Mouse (Mus musculus) MEL (cell line): ENCODE measurements around the gene Commd6. TPM values are rescaled to one million over a fixed set of nuclear protein-coding genes. Genes with fewer than 3 reads are reported as not detected.

ENCODE experiments used
- DNase-seq: peaks from one replicate; pipeline ENCODE4 v3.0.0; 2011; ENCODE audit warnings: low read depth, low spot score
- H3K27ac ChIP-seq: 2 replicates; pipeline ENCODE4 v1.5.1; 2012; ENCODE audit warnings: low read depth, mild to moderate bottlenecking, control low read depth, low read length, moderate library complexity; ENCODE audit not compliant: control insufficient read depth
- H3K27me3 ChIP-seq, 2 experiments: fragments of 150-350 bp in 1 of 2; sonication (generic) in 1 of 2; 2 replicates each; pipeline ENCODE4 v1.6.1; 2012; ENCODE audit warnings: low read length in 2 of 2, mild to moderate bottlenecking in 2 of 2, improper control_type of control experiment in 1 of 2, moderate library complexity in 1 of 2; ENCODE audit not compliant: insufficient read depth in 2 of 2, control insufficient read depth in 1 of 2
- H3K36me3 ChIP-seq, 2 experiments: 2 replicates each; pipeline ENCODE4 v1.6.1; 2012 to 2014; ENCODE audit warnings: low read length in 2 of 2, improper control_type of control experiment in 1 of 2, inconsistent platforms in 1 of 2, mild to moderate bottlenecking in 1 of 2; ENCODE audit not compliant: insufficient read depth in 2 of 2, control insufficient read depth in 1 of 2
- H3K4me1 ChIP-seq, 2 experiments: fragments of 150-350 bp in 1 of 2; sonication (generic) in 1 of 2; 2 replicates each; pipeline ENCODE4 v1.6.1; 2012; ENCODE audit warnings: low read length in 2 of 2, improper control_type of control experiment in 1 of 2, mild to moderate bottlenecking in 1 of 2; ENCODE audit not compliant: insufficient read depth in 2 of 2, control insufficient read depth in 1 of 2
- H3K4me3 ChIP-seq, 2 experiments: fragments of 150-350 bp in 1 of 2; sonication (generic) in 1 of 2; 2 replicates each; pipeline ENCODE4 v1.5.1; 2012; ENCODE audit warnings: low read depth in 2 of 2, low read length in 2 of 2, mild to moderate bottlenecking in 2 of 2, moderate library complexity in 2 of 2, control low read depth in 1 of 2, improper control_type of control experiment in 1 of 2; ENCODE audit not compliant: control insufficient read depth in 1 of 2, insufficient read depth in 1 of 2
- H3K79me2 ChIP-seq: 2 replicates; pipeline ENCODE4 v1.6.1; 2012; ENCODE audit warnings: mild to moderate bottlenecking, low read length, moderate library complexity; ENCODE audit not compliant: control insufficient read depth, poor library complexity, insufficient read depth
- H3K9ac ChIP-seq: 2 replicates; pipeline ENCODE4 v1.6.1; 2012; ENCODE audit warnings: low read depth, mild to moderate bottlenecking, control low read depth, low read length, moderate library complexity; ENCODE audit not compliant: control insufficient read depth, poor library complexity, severe bottlenecking
- H3K9me3 ChIP-seq: fragments of 150-350 bp; sonication (generic); replicated peaks from 2 replicates; pipeline ENCODE4 v1.6.1; 2012; ENCODE audit warnings: mild to moderate bottlenecking, low read length, improper control_type of control experiment, moderate library complexity; ENCODE audit not compliant: insufficient read depth
- BHLHE40 ChIP-seq: IDR thresholded peaks from 2 replicates; pipeline ENCODE4 v1.6.1; 2012; ENCODE audit warnings: low read depth, mild to moderate bottlenecking, inconsistent platforms, low read length, improper control_type of control experiment, borderline replicate concordance
- CHD1 ChIP-seq: IDR thresholded peaks from 2 replicates; pipeline ENCODE4 v1.6.1; 2012; ENCODE audit warnings: low read depth, mild to moderate bottlenecking, inconsistent platforms, low read length, improper control_type of control experiment
- CTCF ChIP-seq, 3 experiments: IDR thresholded peaks in 2 of 3; conservative IDR thresholded peaks in 1 of 3; 2 replicates each; pipeline ENCODE4 v1.5.1; 2011 to 2012; ENCODE audit warnings: low read length in 3 of 3, low read depth in 2 of 3, mild to moderate bottlenecking in 2 of 3, improper control_type of control experiment in 1 of 3, inconsistent platforms in 1 of 3, mixed read lengths in 1 of 3, moderate library complexity in 1 of 3; ENCODE audit not compliant: control insufficient read depth in 1 of 3, insufficient read depth in 1 of 3, poor library complexity in 1 of 3, severe bottlenecking in 1 of 3
- HCFC1 ChIP-seq: IDR thresholded peaks from 2 replicates; pipeline ENCODE4 v1.6.1; 2012; ENCODE audit warnings: low read depth, mild to moderate bottlenecking, inconsistent platforms, low read length, improper control_type of control experiment, moderate library complexity
- MAX ChIP-seq: IDR thresholded peaks from 2 replicates; pipeline ENCODE4 v1.6.1; 2011; ENCODE audit warnings: low read length, improper control_type of control experiment
- MXI1 ChIP-seq: IDR thresholded peaks from 2 replicates; pipeline ENCODE4 v1.6.1; 2011; ENCODE audit warnings: mild to moderate bottlenecking, low read depth, low read length, improper control_type of control experiment
- MYB ChIP-seq: IDR thresholded peaks from 2 replicates; pipeline ENCODE4 v1.6.1; 2011; ENCODE audit warnings: mild to moderate bottlenecking, low read depth, low read length, improper control_type of control experiment
- MYC ChIP-seq: IDR thresholded peaks from 2 replicates; pipeline ENCODE4 v1.6.1; 2011; ENCODE audit warnings: low read depth, mild to moderate bottlenecking, low read length, improper control_type of control experiment, moderate library complexity
- POLR2A ChIP-seq, 2 experiments: IDR thresholded peaks; 2 replicates each; pipeline ENCODE4 v1.6.1; 2011 to 2012; ENCODE audit warnings: low read length in 2 of 2, mild to moderate bottlenecking in 2 of 2, control low read depth in 1 of 2, improper control_type of control experiment in 1 of 2, low read depth in 1 of 2, moderate library complexity in 1 of 2; ENCODE audit not compliant: control insufficient read depth in 1 of 2, insufficient read depth in 1 of 2, poor library complexity in 1 of 2
- TAL1 ChIP-seq: IDR thresholded peaks from 2 replicates; pipeline ENCODE4 v1.6.1; 2012; ENCODE audit warnings: mild to moderate bottlenecking, inconsistent platforms, low read length, moderate library complexity, mixed read lengths
- TCF12 ChIP-seq: IDR thresholded peaks from 2 replicates; pipeline ENCODE4 v1.6.1; 2014; ENCODE audit warnings: low read depth, mild to moderate bottlenecking, inconsistent platforms, low read length, improper control_type of control experiment, moderate library complexity
- USF1 ChIP-seq: IDR thresholded peaks from 2 replicates; pipeline ENCODE4 v1.6.1; 2014; ENCODE audit warnings: low read depth, mild to moderate bottlenecking, inconsistent platforms, low read length, improper control_type of control experiment, moderate library complexity
- ZKSCAN1 ChIP-seq: IDR thresholded peaks from 2 replicates; pipeline ENCODE4 v1.6.1; 2012; ENCODE audit warnings: low read depth, mild to moderate bottlenecking, inconsistent platforms, low read length, improper control_type of control experiment, moderate library complexity
- polyA plus RNA-seq, 2 experiments: library from polyadenylated mRNA; stranded (reverse) in 1 of 2; unstranded in 1 of 2; fragments of >175 nt in 1 of 2; fragments of >200 nt in 1 of 2; gene quantifications; 2 replicates each; pipeline versions ENCODE4 v1.2.1 to v1.2.4; 2012; ENCODE audit warnings: low replicate concordance in 2 of 2, low read depth in 1 of 2; ENCODE audit not compliant: insufficient read length in 2 of 2, insufficient read depth in 1 of 2, missing spikeins in 1 of 2
- total RNA-seq: library from RNA; depleted of rRNA; stranded (reverse); fragments of 300-350 nt; gene quantifications from 2 replicates; pipeline ENCODE4 v1.2.3, GENCODE M21; 2012

Gene Commd6
- total and polyA plus RNA-seq, 3 experiments, result 57.3 to 61.2 TPM; not detected in 1

GRCm38 (mm10) chr14:101637381-101637780, 3.1 kb downstream of the Commd6 start:
- peaks cover 9% of the 10 kb centered on the region for H3K79me2 ChIP-seq
- TF ChIP-seq POLR2A (IDR thresholded peaks at IDR 0.05; ENCODE audit: control insufficient read depth in 1 of 2, insufficient read depth in 1 of 2, low read depth in 1 of 2, low read length in 2 of 2, poor library complexity in 1 of 2) (0 out of 4 replicates have a peak, but pooled peaks of 1 of the 2 experiments have one; percentile 10), MYC (no peak)
- TF ChIP-seq, all 39 proteins: peak for 1
- H3K36me3 ChIP-seq, result peaks cover 2 to 9% of the 10 kb centered on the region in 2 experiments; a peak in 3 of 4 replicates

GRCm38 (mm10) chr14:101635765-101636164, 4.7 kb downstream of the Commd6 start:
- Histone ChIP-seq H3K79me2 (peaks cover 9% of the 10 kb centered on the region), H3K9me3 (no peaks in the 10 kb centered on the region), H3K27me3 (no peaks in the 10 kb centered on the region), H3K9ac (no peak overlapping the region), H3K36me3 (peaks cover 2 to 9% of the 10 kb centered on the region in 2 experiments; a peak in 3 of 4 replicates), H3K4me1 (peaks cover 0 to 2% of the 10 kb centered on the region in 2 experiments; a peak in 1 of 4 replicates), H3K27ac (no peak overlapping the region), H3K4me3 (no peak overlapping the region)
- no peak for DNase-seq
- no peak for TF ChIP-seq MAX
- peak in 1 of 3 experiments; percentile 6; a peak in 1 of 6 replicates for TF ChIP-seq CTCF (IDR thresholded peaks at IDR 0.05 in 2 of 3, conservative IDR thresholded peaks at IDR 0.05 in 1 of 3; ENCODE audit: control insufficient read depth in 1 of 3, insufficient read depth in 1 of 3, low read depth in 2 of 3, low read length in 3 of 3, poor library complexity in 1 of 3, severe bottlenecking in 1 of 3)
- TF ChIP-seq MYB, result no peak
- TF ChIP-seq ZKSCAN1, result no peak
- TF ChIP-seq USF1, result no peak

More at GRCm38 (mm10) chr14:101637381-101637780, 3.1 kb downstream of the Commd6 start:
- DNase-seq, result no peak
- Histone ChIP-seq H3K27ac (no peak overlapping the region), H3K27me3 (no peaks in the 10 kb centered on the region), H3K4me3 (no peak overlapping the region), H3K4me1 (peaks cover 0 to 2% of the 10 kb centered on the region in 2 experiments; a peak in 1 of 4 replicates), H3K9ac (no peak overlapping the region), H3K9me3 (no peaks in the 10 kb centered on the region)

- no peak for DNase-seq
- TF ChIP-seq TAL1 (no peak), MYC (no peak), HCFC1 (no peak), CTCF (IDR thresholded peaks at IDR 0.05 in 2 of 3, conservative IDR thresholded peaks at IDR 0.05 in 1 of 3; ENCODE audit: control insufficient read depth in 1 of 3, insufficient read depth in 1 of 3, low read depth in 2 of 3, low read length in 3 of 3, poor library complexity in 1 of 3, severe bottlenecking in 1 of 3) (no peak), MXI1 (no peak), TCF12 (no peak), BHLHE40 (no peak), CHD1 (no peak)
- Histone ChIP-seq H3K4me3 (no peak overlapping the region), H3K79me2 (no peaks in the 10 kb centered on the region), H3K9ac (no peak overlapping the region), H3K27ac (no peak overlapping the region), H3K9me3 (no peaks in the 10 kb centered on the region), H3K27me3 (no peaks in the 10 kb centered on the region), H3K4me1 (no peaks in the 10 kb centered on the region), H3K36me3 (peaks cover 0 to 2% of the 10 kb centered on the region in 2 experiments; a peak in 1 of 4 replicates)
Observed at GRCm38 (mm10) chr14:101630548-101630947, 9.9 kb downstream of the Commd6 start.
